25 mouse cellular contexts compared by ENCODE assay signal in genomic region chr12:111303702-111304337, GRCm38 (mm10). TPM values are rescaled to one million over a fixed set of nuclear protein-coding genes. Genes with fewer than 3 reads are reported as not detected.
"Had no signal": no experiment of that assay in that cellular context is flagged by ENCODE, and none has a peak within 500 bp of the region (broad histone marks: within the 10 kb centered on the region; RNA-seq: fewer than 3 reads in every experiment).

No protein-coding gene starts in this region.

- H3K27ac ChIP-seq: gastrocnemius, adult 2 months; heart, embryonic 10.5 days; hindbrain, embryonic 10.5 days; hindbrain, embryonic 12.5 days; hindbrain, embryonic 14.5 days; intestine, embryonic 15.5 days; left cerebral cortex, adult 2 months; limb, embryonic 10.5 days; limb, embryonic 12.5 days; liver, embryonic 13.5 days; liver, embryonic 15.5 days had no signal

- H3K4me1 ChIP-seq: heart, embryonic 10.5 days; heart, embryonic 12.5 days; hindbrain, embryonic 10.5 days; hindbrain, embryonic 12.5 days; intestine, embryonic 15.5 days; limb, embryonic 10.5 days; limb, embryonic 12.5 days; liver, embryonic 13.5 days; liver, embryonic 15.5 days had no signal

- DNase-seq: gastrocnemius, adult 2 months; gastrocnemius, postnatal 10 days; gastrocnemius, postnatal 25 days; heart, adult 18-20 months; heart, postnatal 10 days; heart, postnatal 4 days; kidney, adult 18-20 months; kidney, adult 8-10 months; kidney, postnatal 10 days; kidney, postnatal 25 days; kidney, postnatal 4 days; liver; liver, embryonic 13.5 days; liver, postnatal 0 days had no signal

- H3K4me3 ChIP-seq: gastrocnemius, adult 2 months; heart, embryonic 10.5 days; heart, embryonic 12.5 days; hindbrain, embryonic 10.5 days; hindbrain, embryonic 12.5 days; intestine, embryonic 15.5 days; left cerebral cortex, adult 2 months; limb, embryonic 10.5 days; limb, embryonic 12.5 days; liver, embryonic 13.5 days; liver, embryonic 15.5 days had no signal

RNA-seq across cellular contexts. Expression of gene Amn, which starts 32.9 kb away (rescaled TPM):
- polyA plus RNA-seq: inflammation-experienced regulatory T-cells, adult 6 months had no signal
